Mouse (Mus musculus): ENCODE data around the gene Stat2. TPM values are rescaled to one million over a fixed set of nuclear protein-coding genes. Genes with fewer than 3 reads are reported as not detected.
"Not testable (repeated sequence)": the region's sequence is repeated elsewhere in the genome, so short reads cannot be mapped to it uniquely, and the experiment has no call there.

Stat2 gene
- polyA plus RNA-seq, 1 experiment from 2014 or later = 19.3 TPM

GRCm38 (mm10) chr10:128253677-128254255 is 16.6 kb upstream of the Stat2 start, which contains the start of gene Apon:
Gene Apon, plus strand, starts transcription at chr10:128254096.
- H3K9me3 ChIP-seq (ENCODE audit: control insufficient read depth, low read length) = no peaks in the 10 kb centered on the region
- WGBS = 86% methylated on average over 4 of the region's 4 CpGs
- no peaks in the 10 kb centered on the region for H3K27me3 ChIP-seq (replicated peaks; ENCODE audit: control insufficient read depth, insufficient read depth, low read length)
- H3K27ac ChIP-seq (ENCODE audit: low read depth, low read length) = no peak within 1 kb of the TSS
- peaks cover 23% of the 10 kb centered on the region for H3K36me3 ChIP-seq (ENCODE audit: control insufficient read depth, insufficient read depth, low read length)
- H3K9ac ChIP-seq (ENCODE audit: low read depth, low read length) = no peak within 1 kb of the TSS
- no peak within 1 kb of the TSS for H3K4me3 ChIP-seq (ENCODE audit: low read length)
- no peak for ATAC-seq
- no peak within 1 kb of the TSS for H3K4me2 ChIP-seq (ENCODE audit: low read length)
- no peaks in the 10 kb centered on the region for H3K4me1 ChIP-seq (ENCODE audit: control insufficient read depth, insufficient read depth, low read depth, low read length)

DNA sequence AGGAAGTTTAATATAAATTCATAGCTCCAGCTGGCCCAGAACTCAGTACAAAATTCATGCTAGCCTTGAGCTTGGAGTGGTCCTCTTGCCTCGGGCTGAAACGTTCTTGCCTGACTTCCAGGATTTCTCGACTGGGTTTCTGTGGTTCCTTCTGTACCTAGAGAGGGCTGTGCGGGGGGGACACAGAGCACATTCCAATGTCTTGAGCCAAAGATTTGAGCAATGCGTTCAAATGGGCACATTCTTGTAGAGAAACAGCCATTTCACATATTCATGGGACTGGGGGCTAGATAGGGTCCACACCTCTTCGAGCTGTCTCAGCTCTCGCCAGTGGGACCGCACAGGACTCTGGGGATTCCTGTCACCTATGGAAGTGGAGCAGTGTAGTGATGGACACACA is 14.4 kb upstream of the Stat2 start:
- 92% methylated on average over 8 of the region's 8 CpGs for WGBS
- H3K36me3 ChIP-seq (ENCODE audit: control insufficient read depth, insufficient read depth, low read length) = peaks cover 14% of the 10 kb centered on the region
- no peak overlapping the region for H3K27ac ChIP-seq (ENCODE audit: low read depth, low read length)
- no peaks in the 10 kb centered on the region for H3K9me3 ChIP-seq (ENCODE audit: control insufficient read depth, low read length)
- ATAC-seq = no peak
- no peak overlapping the region for H3K4me3 ChIP-seq (ENCODE audit: low read length)
- no peaks in the 10 kb centered on the region for H3K4me1 ChIP-seq (ENCODE audit: control insufficient read depth, insufficient read depth, low read depth, low read length)
- no peak overlapping the region for H3K4me2 ChIP-seq (ENCODE audit: low read length)
- H3K9ac ChIP-seq (ENCODE audit: low read depth, low read length) = no peak overlapping the region
- no peaks in the 10 kb centered on the region for H3K27me3 ChIP-seq (replicated peaks; ENCODE audit: control insufficient read depth, insufficient read depth, low read length)

DNA sequence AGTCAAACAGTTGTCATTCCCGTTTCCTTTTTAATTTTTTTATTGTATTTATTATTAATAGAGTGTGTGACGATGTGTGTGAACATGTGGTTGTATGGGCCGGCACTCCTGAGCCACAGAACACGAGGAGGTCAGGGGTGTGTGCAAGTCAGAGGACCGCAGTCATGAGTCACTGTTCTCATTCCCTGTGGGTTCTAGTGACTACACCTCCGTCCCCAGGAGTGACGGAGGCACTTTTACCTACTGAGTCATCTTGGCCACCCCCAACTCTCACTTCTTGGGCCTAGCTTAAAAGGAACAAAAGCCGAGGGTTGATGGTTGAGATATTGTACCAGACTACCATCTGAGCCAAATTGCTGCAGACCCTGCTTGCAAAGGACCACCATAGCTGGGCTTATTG is 14.0 kb upstream of the Stat2 start:
- H3K4me2 ChIP-seq (ENCODE audit: low read length) = no peak overlapping the region
- no peaks in the 10 kb centered on the region for H3K4me1 ChIP-seq (ENCODE audit: control insufficient read depth, insufficient read depth, low read depth, low read length)
- H3K27ac ChIP-seq (ENCODE audit: low read depth, low read length) = no peak overlapping the region
- no peak for ATAC-seq
- H3K9me3 ChIP-seq (ENCODE audit: control insufficient read depth, low read length) = no peaks in the 10 kb centered on the region
- H3K36me3 ChIP-seq (ENCODE audit: control insufficient read depth, insufficient read depth, low read length) = peaks cover 11% of the 10 kb centered on the region
- H3K4me3 ChIP-seq (ENCODE audit: low read length) = no peak overlapping the region
- no peak overlapping the region for H3K9ac ChIP-seq (ENCODE audit: low read depth, low read length)
- H3K27me3 ChIP-seq (replicated peaks; ENCODE audit: control insufficient read depth, insufficient read depth, low read length) = no peaks in the 10 kb centered on the region
- WGBS = 92% methylated on average over 8 of the region's 8 CpGs

GRCm38 (mm10) chr10:128258953-128259352 is 11.4 kb upstream of the Stat2 start:
- H3K27ac ChIP-seq (ENCODE audit: low read depth, low read length) = no peak overlapping the region
- H3K9ac ChIP-seq (ENCODE audit: low read depth, low read length) = no peak overlapping the region
- no peak for ATAC-seq
- H3K9me3 ChIP-seq (ENCODE audit: control insufficient read depth, low read length) = no peaks in the 10 kb centered on the region
- no peaks in the 10 kb centered on the region for H3K27me3 ChIP-seq (replicated peaks; ENCODE audit: control insufficient read depth, insufficient read depth, low read length)
- no peak overlapping the region for H3K4me3 ChIP-seq (ENCODE audit: low read length)
- no peaks in the 10 kb centered on the region for H3K4me1 ChIP-seq (ENCODE audit: control insufficient read depth, insufficient read depth, low read depth, low read length)
- no peak overlapping the region for H3K4me2 ChIP-seq (ENCODE audit: low read length)
- no peaks in the 10 kb centered on the region for H3K36me3 ChIP-seq (ENCODE audit: control insufficient read depth, insufficient read depth, low read length)
- 78% methylated on average over 4 of the region's 4 CpGs for WGBS

GRCm38 (mm10) chr10:128259946-128260345 is 10.4 kb upstream of the Stat2 start:
- Histone ChIP-seq H3K9ac (ENCODE audit: low read depth, low read length) (no peak overlapping the region), H3K27me3 (replicated peaks; ENCODE audit: control insufficient read depth, insufficient read depth, low read length) (no peaks in the 10 kb centered on the region), H3K27ac (ENCODE audit: low read depth, low read length) (no peak overlapping the region), H3K4me3 (ENCODE audit: low read length) (no peak overlapping the region), H3K4me2 (ENCODE audit: low read length) (no peak overlapping the region), H3K4me1 (ENCODE audit: control insufficient read depth, insufficient read depth, low read depth, low read length) (no peaks in the 10 kb centered on the region), H3K9me3 (ENCODE audit: control insufficient read depth, low read length) (no peaks in the 10 kb centered on the region), H3K36me3 (ENCODE audit: control insufficient read depth, insufficient read depth, low read length) (no peaks in the 10 kb centered on the region)
- no peak for ATAC-seq
- WGBS = 86% methylated on average over 5 of the region's 5 CpGs

- H3K4me2 ChIP-seq (ENCODE audit: low read length); H3K36me3 ChIP-seq (ENCODE audit: control insufficient read depth, insufficient read depth, low read length); H3K9ac ChIP-seq (ENCODE audit: low read depth, low read length); ATAC-seq; H3K9me3 ChIP-seq (ENCODE audit: control insufficient read depth, low read length); H3K4me1 ChIP-seq (ENCODE audit: control insufficient read depth, insufficient read depth, low read depth, low read length); H3K4me3 ChIP-seq (ENCODE audit: low read length); H3K27me3 ChIP-seq (replicated peaks; ENCODE audit: control insufficient read depth, insufficient read depth, low read length); H3K27ac ChIP-seq (ENCODE audit: low read depth, low read length): not testable (repeated sequence)
- WGBS = 85% methylated on average over 7 of the region's 7 CpGs
These were observed 10.0 kb upstream of the Stat2 start for GRCm38 (mm10) chr10:128260376-128260775.

DNA sequence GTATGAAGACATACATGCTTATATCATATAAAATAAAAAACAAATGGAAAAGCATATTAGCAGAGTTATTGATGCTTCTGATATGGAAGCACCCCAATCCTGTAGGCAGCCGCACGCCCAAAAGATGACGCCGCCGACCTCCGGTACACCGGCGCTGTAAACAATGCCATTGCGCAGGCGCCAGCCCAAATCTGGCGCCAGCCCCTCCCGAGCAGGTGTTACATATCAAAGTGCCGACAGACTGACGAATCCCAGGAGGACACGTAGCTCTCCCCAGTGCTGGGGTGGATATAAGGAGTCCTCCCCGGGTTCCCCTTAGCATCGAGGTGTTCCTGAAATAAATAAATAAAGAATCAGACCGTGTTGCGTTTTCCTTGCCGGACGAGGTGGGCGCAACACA is 8.1 kb upstream of the Stat2 start:
- no peak for ATAC-seq
- WGBS = 83% methylated on average over 22 of the region's 22 CpGs
- H3K4me3 ChIP-seq (ENCODE audit: low read length) = no peak overlapping the region
- no peaks in the 10 kb centered on the region for H3K9me3 ChIP-seq (ENCODE audit: control insufficient read depth, low read length)
- no peaks in the 10 kb centered on the region for H3K27me3 ChIP-seq (replicated peaks; ENCODE audit: control insufficient read depth, insufficient read depth, low read length)
- H3K36me3 ChIP-seq (ENCODE audit: control insufficient read depth, insufficient read depth, low read length) = no peaks in the 10 kb centered on the region
- no peak overlapping the region for H3K9ac ChIP-seq (ENCODE audit: low read depth, low read length)
- H3K27ac ChIP-seq (ENCODE audit: low read depth, low read length) = no peak overlapping the region
- no peaks in the 10 kb centered on the region for H3K4me1 ChIP-seq (ENCODE audit: control insufficient read depth, insufficient read depth, low read depth, low read length)
- H3K4me2 ChIP-seq (ENCODE audit: low read length) = no peak overlapping the region

DNA sequence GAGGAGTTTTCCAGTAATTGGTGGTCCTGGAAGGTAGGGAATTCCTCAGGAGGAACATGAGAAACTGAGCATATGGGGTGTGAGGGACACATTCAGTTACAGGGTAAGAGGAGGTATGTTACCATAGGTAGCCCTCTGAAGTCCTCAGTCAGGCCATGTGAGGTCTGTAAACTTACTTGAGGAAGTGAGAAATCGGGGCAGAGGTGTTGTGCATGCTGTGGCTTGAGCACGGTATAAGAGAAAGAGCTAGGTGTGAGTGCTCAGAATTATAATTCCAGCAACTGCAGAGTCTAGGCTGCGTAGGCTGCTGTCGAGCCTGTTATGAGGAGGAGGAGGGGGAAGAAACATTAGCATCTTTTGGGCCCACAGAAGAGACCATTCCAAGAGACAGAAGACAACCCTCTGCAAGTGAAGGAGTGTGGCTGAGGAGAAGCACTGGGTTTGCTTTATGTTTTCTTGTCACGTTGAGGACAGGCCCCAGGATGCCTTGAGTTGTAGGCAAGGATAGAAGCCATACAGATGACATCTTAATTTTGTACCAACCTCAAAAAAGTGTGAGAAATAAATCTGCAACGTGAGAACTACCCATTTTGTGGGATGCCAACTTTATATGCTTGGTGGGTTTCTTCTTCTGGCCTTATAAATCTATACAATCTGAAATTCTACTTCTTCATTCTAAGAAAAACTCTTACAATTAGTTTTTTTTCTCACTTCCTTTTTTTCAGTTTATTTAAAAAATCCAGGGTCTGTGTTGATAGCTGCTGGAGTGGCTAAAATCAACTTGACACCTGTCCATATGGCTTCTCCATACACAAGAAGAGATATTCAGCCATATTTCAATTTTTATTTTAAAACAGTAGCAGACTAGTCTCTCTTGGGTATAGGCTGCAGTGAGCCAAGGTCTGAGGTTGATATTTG is 6.7 kb upstream of the Stat2 start:
- no peak overlapping the region for H3K4me2 ChIP-seq (ENCODE audit: low read length)
- no peaks in the 10 kb centered on the region for H3K36me3 ChIP-seq (ENCODE audit: control insufficient read depth, insufficient read depth, low read length)
- ATAC-seq = no peak
- no peak overlapping the region for H3K27ac ChIP-seq (ENCODE audit: low read depth, low read length)
- no peaks in the 10 kb centered on the region for H3K4me1 ChIP-seq (ENCODE audit: control insufficient read depth, insufficient read depth, low read depth, low read length)
- H3K9me3 ChIP-seq (ENCODE audit: control insufficient read depth, low read length) = no peaks in the 10 kb centered on the region
- no peak overlapping the region for H3K4me3 ChIP-seq (ENCODE audit: low read length)
- H3K27me3 ChIP-seq (replicated peaks; ENCODE audit: control insufficient read depth, insufficient read depth, low read length) = no peaks in the 10 kb centered on the region
- WGBS = 77% methylated on average over 6 of the region's 6 CpGs
- no peak overlapping the region for H3K9ac ChIP-seq (ENCODE audit: low read depth, low read length)

DNA sequence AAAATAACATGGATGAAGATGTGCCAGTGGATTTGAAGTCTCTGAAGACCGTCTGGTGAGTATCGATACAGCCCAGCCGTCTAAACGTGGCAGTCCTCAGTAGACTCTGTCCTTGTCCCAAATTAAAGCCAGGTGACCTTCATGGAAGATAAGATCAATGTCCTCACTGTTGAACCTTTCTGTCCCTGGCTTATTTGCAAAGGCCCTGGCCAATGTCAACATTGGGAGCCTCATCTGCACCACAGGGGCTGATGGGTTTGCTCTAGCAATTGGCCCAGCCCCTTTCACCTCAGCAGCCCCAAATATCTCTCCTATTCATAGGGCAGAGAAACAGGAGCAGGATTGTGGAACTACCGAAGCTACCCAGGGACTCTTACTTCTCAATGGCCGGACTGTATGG is 2.0 kb upstream of the Stat2 start, which contains the start of gene Apof:
Gene Apof, plus strand, starts transcription at position 301 of the 400 bp plus-strand sequence.
- H3K36me3 ChIP-seq (ENCODE audit: control insufficient read depth, insufficient read depth, low read length) = no peaks in the 10 kb centered on the region
- ATAC-seq = no peak
- no peak within 1 kb of the TSS for H3K9ac ChIP-seq (ENCODE audit: low read depth, low read length)
- 85% methylated on average over 6 of the region's 6 CpGs for WGBS
- no peak within 1 kb of the TSS for H3K27ac ChIP-seq (ENCODE audit: low read depth, low read length)
- no peaks in the 10 kb centered on the region for H3K27me3 ChIP-seq (replicated peaks; ENCODE audit: control insufficient read depth, insufficient read depth, low read length)
- no peak within 1 kb of the TSS for H3K4me2 ChIP-seq (ENCODE audit: low read length)
- no peak within 1 kb of the TSS for H3K4me3 ChIP-seq (ENCODE audit: low read length)
- H3K9me3 ChIP-seq (ENCODE audit: control insufficient read depth, low read length) = no peaks in the 10 kb centered on the region
- peaks cover 4% of the 10 kb centered on the region; the same call in 1 of the 2 replicates for H3K4me1 ChIP-seq (ENCODE audit: control insufficient read depth, insufficient read depth, low read depth, low read length)
